Mouse (Mus musculus) MN1 (cell line): ENCODE results near the gene Thsd7a.

ENCODE experiments used
- DNase-seq: peaks from one replicate; pipeline ENCODE4 v3.0.0-alpha.2; 2016; ENCODE audit warnings: low spot score

Gene Thsd7a

DNA sequence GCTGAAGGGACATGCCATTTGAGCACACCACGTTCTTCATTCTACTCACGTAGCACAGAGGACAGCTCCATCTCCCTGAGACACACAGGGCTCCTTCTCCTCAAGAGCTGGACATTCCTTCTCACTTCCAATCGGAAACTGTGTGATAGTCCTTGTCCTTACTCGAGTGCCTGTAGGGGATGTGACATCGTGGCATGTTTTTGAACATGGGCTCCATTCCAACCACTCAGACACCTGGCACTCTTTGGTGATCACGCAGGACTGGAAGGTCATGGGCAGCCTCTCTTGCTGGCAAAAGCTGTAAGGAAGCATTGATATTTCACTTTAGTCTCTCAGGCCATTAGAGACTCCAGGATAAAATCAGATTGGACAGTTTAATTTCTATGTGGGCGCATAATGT, 245.3 kb downstream of the Thsd7a start:
- DNase-seq, result no peak

DNA sequence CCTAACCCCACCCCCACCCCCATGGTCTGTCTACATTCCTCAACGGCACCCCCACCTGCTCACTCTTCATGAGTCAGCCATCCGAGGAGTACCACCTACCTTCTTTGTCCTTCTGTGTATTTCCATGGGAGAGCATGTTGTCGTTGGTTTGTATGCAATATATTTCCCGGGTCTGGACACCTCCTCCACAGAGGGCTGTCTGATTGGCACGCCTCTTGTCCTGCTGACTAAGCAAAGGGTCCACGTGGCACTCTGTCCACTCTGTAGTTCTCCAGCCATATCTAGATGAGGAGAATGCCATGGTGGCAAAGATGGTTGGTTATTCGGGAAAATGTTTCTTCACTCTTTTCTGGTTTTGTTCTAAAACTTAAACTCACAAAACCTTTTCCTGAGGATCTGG, 248.3 kb downstream of the Thsd7a start:
- no peak for DNase-seq

DNA sequence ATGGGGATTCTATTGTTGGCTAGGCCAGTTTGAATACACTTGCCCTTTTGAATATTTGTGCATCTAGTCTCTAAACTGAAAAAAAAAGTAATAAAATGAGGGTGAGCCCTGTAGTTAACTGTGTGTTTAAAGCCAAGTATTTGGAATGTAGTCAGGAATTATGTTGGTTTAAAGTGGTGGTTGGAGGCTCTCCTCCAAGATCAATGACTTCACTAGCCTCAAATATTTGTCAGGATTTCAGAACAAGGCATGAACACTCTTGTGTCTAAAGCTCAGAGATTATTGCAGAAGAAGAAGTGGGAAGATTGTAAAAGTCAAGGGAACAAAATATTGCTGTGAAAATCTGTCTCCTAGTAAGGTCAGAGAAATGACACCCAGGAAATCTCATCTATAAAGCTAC, 249.3 kb downstream of the Thsd7a start:
- no peak for DNase-seq

DNA sequence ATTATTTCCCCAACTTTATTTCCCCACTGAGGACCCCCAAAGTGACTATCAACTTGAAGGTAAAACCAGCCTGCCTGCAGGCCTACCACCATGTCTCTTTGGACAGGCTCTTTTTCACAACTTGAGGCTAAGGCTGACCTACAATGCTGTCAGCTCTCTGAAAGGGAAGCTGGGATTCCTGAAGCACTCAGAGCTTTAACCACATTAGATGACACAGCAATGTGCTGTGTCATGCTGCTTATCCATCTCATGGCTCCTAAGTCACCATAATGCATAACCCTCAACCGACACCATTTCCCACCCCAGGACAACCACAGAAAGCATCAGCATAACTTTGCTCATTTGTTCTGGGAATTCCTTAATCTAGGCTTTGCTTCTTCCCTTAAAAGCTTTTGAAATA, 255.6 kb downstream of the Thsd7a start:
- DNase-seq, result no peak

DNA sequence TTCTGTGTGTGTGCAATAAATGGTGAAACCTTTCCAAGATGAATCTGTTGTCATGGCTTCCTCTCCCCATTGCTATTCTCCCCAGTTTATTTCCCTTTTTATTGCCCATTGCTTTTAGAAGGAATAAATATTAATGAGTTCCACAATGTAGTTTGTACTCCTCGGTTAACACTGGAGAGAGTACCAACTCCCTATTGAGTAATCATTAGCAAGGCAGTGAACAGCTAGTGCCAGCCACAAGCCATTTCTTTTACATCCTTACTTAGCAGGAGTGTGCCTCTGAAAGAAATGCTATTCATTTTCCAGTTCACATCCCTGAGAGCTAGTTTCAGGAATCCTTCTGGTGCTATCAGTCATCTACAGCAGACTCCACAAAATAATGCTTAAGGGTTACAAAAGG, 260.3 kb downstream of the Thsd7a start:
- DNase-seq, result no peak

DNA sequence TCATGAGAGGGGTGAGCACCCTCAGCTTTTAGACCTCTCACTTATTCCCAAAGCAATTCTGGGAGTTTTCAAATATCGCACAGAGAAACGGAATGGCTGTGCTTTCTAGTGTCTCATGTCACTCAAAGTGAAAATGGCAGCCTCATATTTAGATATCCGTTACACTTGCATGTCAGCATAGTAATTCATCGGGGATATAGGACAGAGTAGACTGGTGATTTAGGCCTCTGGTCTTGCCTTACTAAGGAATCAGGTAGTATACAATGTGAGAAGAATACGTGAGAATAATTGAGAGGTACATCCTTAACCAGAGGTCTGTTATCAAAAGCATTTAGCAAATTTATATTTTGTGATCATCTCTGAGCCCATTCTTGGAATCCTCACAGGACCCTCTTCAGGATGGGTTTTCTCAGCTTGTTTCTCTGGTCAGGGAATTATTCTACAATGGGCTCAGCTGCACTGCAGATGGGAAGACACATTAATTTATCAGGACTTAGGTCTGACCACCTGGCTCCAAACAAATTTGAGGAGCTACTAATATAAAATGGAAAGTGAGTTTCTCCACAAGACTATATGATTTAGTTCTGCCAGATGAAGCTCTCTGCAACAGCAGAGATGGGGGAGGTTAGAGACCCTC, 267.6 kb downstream of the Thsd7a start:
- DNase-seq, result no peak

DNA sequence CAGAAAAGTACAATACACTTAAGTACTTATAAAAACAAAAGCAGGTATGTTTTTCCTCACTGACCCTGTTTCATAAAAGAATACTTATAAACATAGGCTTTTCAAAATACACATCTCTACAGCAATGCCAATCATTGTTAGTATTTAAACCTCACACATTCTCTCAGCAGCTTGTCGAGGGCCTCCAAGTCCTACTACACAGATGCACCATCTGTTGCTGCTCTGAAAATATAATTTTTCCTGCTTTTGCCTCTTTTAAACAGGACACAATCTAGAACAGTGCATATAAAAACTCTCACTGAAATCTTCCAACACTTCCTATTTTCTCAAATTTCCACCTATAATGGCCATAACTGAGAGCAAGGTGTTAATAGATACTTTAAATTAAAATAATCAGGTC, 270.9 kb downstream of the Thsd7a start:
- DNase-seq, result no peak

DNA sequence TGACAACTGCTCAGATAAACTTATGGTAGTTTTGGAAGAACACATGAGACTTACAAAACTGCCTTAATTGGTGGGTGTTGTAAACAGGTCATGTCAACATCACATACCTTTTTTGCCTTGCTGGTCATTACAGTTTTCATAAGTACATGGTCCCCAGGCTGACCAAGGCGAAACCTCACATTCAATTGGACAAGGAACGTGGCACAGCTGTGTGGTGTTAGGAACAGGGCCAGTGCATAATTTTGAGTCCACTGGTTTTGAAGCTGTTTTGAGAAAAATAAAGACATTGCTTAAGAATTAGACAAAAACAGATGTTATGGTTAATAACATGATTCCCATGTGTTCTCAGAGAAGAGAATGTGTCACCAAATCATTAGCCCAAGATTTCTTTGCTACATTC, 278.3 kb downstream of the Thsd7a start:
- DNase-seq, result no peak

DNA sequence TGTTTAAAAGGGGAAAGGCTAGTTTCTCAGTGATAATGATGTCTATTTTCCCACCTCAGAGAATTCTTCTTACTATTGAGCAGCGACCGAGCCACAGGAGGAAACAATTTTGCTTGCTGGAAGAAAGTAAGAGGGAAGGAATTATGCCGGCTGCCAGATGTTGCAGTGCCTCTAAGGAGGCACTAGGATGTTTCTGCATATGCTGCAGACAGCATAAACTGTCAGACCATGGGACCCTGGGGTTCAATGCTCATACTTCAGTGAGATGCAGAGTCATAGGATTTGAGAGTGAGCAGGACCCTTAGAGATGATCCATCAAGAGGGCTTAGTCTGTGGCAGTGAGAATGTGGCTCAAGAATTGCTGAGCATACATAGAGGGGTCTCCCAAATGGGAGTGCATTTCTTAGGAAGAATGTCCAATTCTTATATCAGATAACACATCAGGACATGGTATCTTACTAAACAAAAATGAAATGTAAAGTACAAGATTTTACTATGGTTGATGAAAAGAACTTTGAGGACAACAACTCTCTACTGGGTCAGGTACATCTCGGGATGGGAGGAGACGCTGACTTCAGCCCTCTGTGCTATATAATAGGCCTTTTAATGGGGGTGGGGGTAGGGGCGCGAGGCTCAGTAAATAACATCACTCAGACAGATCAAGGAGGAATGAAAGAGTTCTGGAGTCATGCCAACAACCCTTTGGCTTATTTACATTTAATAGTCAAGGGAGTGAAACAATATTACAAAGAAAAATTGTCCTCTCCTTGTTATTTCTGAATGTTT, 281.7 kb downstream of the Thsd7a start:
- no peak for DNase-seq

DNA sequence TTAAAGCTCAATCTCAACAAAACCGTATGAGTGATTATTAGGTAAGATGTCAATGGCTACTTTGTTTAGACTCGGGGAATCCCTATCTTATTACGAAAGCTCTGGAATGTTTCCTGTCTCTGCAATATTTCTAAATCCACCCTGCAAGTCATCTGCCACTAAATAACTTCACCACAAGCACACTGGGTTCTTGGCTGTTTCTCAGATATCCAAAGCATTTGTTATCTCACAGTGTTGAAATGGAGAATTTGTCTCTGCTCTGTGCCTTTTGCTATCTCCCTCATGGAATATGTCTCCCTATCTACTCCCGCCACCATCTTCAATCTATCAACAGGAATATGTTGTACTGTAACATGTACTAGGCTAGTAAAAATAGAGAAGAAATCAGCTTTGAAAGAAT, 290.4 kb downstream of the Thsd7a start:
- no peak for DNase-seq

DNA sequence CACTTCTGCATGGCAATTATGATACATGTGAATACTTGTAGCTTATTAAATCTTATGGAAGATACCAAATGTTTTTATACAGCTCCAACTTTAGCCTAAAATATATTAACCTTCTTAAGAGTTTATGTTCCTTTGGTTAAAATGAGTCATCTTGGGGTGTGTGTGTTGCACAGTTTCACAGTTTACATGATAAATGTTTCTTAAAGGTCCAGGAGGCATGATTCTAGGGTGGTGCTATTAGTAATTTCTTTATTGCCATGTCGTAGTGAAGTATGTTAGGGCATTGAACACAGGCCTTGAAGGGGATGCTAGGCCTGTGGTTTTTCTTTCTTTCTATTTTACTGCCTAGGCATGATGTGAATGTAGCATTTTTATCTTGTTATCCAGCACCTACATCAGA, 291.8 kb downstream of the Thsd7a start:
- no peak for DNase-seq

DNA sequence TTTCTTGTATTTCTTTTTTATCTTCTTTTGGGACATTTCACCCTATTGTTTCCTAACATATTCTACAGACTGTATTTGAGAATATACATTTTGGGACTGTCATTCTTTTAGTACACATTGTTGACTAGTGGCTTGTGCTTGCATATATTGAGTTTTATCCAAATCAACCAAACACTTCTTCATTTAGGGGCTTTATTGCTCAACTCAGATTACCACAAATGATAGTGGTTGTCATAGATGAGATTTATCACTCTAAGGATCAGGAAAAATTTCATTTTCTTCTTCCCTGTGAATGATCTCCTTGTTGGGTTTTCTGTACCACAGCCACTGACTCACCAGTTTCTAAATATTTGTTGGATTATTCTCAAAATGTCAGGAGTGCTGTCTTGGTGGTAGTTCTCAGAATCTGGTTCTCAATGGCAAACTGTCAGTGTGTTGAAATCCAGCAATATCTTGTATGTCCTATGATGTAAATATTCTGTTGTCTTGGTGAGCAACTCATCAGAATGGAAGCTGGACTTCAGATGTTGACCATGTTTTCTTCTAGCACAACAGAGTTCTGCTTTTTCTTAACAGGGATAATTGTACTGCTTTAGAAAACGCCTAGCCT, 294.2 kb downstream of the Thsd7a start:
- no peak for DNase-seq

DNA sequence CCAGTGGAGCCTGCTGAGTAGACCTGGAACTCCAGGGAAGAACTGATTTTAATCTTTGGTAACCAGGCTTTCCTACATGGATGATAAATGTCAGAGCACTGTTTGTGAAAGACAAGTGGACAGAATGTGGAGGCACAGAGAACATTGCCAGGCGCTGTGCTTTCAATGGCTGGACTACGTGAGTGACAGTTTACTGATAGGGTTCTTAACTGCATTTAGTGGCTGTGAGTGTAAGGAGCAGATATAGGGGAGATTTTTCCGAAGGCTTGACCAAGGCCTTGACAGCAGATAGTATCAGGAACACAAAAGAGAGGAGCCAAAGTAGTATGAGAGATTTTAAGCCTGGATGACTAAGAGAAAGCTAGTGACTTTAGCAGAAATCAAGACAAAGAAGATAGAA, 295.1 kb downstream of the Thsd7a start:
- peak; percentile 15 for DNase-seq

DNA sequence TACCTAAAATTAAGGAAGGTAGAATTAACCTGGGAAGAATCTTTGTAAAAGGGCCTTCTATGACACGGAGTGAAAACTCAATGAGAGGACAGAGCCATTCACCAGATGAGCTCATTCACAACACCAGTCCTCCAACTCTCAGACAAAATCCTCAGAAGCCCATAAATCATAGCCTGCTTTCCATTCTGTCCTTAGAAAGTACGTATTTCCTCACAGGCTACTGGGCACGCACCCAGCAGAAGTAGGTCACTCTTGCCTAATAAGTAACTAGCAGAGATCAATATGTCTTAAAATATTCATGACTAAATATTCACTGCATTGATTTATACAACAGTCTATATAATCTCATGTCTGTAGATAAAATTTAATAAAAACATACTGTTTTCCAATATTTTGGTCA, 300.4 kb downstream of the Thsd7a start:
- peak; percentile 70 for DNase-seq

DNA sequence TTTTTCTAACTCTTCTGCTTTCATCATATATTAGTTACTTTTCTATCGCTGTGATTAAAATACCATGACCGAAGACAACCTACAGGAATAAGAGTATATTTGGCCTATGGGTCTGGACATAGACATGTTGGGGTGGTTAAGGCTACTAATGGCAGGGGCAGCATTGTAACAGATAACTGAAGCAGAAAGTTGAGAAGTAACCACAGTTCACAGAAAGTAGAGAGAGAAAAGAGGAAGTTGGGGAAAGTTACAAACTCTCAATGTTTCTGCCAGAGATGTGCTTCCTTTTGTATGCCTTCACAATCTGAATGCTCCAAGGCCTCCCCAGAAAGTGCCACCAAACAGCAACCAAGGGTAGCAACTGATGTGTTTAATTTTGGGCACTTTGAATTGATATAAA, 303.7 kb downstream of the Thsd7a start:
- no peak for DNase-seq

DNA sequence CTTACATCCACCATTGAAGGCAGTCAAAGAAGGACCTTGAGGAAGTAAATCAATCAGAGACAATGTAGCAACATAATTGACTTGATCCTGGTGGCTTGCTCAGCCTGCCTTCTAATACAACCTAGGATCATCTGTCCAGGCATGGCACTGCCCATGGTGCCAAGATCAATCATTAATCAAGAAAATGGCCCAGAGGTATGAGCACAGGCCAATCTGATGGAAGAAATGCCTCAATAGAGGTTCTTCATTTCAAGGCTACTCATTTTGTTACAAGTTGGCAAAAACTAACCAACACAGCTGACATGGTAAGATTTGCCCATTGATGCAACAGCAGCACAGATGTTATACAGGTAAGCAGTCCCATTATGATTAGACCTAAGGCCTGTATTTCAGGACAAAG, 309.6 kb downstream of the Thsd7a start:
- no peak for DNase-seq

DNA sequence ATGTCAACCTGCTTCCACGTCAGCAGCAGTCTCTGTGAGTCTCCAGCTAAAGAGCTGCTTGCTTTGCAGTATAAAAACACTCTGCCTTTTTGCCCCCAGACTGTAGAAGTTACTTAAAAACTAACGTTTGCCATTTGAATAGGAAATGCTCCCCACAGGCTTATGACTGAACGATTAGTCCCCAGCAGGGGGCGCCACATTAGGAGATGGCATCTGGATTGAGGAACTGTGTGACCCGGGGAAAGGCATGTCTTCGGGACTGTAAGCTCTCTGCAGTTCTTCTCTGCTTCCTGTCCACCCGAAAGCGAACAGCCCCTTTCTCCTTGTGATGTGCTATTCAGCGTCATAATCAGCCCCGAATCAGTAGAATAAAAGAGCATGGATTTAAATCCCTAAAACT, 330.1 kb downstream of the Thsd7a start:
- no peak for DNase-seq

DNA sequence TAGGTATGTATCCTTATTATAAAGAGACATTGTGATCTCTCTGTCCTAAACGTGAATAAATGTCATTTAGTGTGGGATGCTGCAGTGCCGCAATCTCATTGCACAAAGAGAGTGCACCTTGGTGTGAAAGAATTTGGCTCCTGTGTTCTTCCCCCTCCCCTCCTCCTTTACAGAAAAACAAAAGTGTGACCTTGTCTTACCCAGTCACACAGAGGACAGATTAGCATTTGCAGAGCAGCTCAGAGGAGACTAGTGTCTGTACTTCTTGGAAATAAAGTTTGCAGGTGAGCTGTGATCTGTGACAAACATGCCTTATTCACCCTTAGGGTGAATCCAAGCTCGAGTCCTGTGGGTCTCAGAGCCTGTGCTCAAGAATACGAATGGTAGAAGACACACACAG, 332.2 kb downstream of the Thsd7a start:
- DNase-seq, result no peak

DNA sequence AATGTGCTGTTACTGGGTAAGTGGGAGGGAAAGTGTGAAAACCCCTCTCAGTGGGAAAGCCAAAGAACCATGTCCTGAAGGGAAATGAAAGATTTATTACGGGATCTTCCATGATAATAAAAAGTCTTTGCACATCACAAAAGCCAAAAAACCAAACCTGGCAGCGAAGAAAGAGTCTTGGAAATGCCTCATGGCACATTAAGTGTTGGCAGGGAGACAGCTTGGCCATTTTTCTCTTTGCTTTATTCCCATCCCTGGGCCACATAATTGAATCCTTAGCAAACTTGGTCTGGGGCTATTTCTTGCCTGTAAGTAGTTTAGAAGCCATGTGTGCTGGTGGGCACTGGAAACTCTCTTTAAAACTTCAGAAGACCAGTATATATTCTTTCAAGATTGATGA, 344.8 kb downstream of the Thsd7a start:
- no peak for DNase-seq

DNA sequence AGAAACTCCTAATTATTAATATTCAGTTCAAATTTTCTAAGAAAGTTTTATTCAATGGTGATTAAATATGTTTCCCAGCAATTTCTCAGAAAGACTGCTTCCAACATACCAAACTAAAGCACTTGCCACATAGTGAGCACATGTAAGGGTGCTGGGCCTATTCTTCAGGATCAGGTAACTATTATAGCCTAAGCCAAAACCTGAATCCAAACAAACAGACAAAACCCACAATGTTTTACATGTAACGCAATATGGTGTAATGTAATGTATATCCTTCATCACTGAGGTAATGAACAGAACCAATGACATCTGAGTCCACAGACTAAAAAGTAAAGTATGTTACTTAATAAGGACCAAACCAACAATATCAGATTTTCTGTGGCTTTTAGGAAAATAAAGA, 346.2 kb downstream of the Thsd7a start:
- no peak for DNase-seq

DNA sequence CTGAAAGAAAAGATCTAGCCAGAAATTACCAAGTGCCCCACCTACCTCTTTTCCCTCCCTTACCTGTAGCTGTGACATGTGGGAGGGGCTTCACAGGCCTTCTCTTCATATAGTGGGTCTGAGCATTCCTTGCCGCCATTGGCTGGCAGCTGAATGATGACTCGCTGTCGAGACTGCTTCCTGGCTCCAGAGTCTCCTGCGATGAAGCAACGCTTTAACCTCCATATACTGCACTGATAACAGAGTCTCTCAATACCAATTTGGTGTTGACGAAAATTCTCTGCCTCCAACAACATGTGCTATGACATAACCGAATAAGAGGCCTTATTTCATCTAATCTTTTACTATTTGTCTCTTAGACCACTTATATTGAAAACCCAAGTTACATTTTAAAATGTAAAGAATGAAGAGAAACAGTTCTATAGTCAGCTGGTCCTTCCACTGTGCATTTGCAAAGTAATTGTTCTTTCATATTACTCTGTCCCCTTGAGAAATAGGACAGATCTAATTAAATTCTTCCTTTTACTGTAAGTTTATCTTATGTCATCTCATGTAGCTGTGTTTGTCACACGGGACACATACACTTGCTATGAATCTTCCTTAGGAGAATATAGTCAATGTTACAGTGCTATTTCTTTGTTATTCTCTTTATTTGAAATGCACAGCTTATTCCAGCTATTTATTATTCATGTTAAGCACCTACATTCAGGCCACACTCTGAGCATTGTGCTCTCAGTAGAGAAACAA, 351.3 kb downstream of the Thsd7a start:
- DNase-seq, result no peak

DNA sequence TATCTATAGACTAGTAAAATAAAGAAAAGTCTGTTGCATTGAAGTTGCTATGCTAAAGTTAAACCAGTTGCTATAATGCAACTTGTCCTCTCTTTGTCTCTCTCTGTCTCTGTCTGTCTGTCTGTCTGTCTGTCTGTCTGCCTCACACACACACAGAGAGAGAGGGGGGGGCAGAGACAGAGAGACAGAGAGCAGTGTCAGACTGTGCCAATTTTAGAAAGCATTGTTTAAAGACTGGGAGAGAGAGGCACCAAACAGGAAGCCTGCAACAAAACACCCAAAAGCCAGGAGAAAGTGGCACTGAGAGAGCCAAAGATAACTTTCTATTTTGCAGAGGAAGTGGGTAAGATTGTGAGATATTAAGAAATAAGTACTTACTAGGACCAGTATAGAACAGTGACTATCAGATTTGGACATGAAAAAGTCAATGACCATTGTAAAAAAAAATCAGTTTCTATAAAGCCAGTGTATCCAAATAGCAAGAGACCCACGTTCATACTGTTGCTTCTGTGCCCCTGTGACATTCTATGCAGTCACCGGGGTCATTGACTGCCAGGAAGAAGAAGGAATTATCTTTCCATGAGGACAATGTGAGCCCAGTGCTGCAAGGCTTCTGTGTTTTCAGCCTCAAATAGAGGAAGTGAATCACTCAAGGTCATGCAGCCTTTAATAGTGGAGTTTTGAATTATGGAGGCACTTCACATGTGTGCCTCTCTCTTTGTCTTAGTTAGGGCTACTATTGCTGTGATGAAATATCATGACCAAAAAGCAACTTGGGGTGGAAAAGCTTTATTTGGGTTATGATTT, 355.4 kb downstream of the Thsd7a start:
- no peak for DNase-seq
